Mouse (Mus musculus) cortical plate, adult 2 months (tissue): ENCODE data around the gene Isy1. TPM values are rescaled to one million over a fixed set of nuclear protein-coding genes. Genes with fewer than 3 reads are reported as not detected.
"Not testable (repeated sequence)": the region's sequence is repeated elsewhere in the genome, so short reads cannot be mapped to it uniquely, and the experiment has no call there.

Experiments
- H3K27ac ChIP-seq: fragments of 200-500 bp; 2 replicates; pipeline ENCODE4 v1.5.1; 2012; ENCODE audit warnings: low read length, control low read depth, inconsistent platforms; ENCODE audit not compliant: insufficient read depth
- H3K4me1 ChIP-seq: fragments of 200-500 bp; 2 replicates; pipeline ENCODE4 v1.6.1; 2011; ENCODE audit warnings: low read length; ENCODE audit not compliant: control insufficient read depth, insufficient read depth
- H3K4me3 ChIP-seq: fragments of 200-500 bp; 2 replicates; pipeline ENCODE4 v1.5.1; 2011; ENCODE audit warnings: mild to moderate bottlenecking, low read length, control low read depth; ENCODE audit not compliant: insufficient read depth
- CTCF ChIP-seq: fragments of 200-500 bp; IDR thresholded peaks from 2 replicates; pipeline ENCODE4 v1.5.1; 2011; ENCODE audit warnings: mild to moderate bottlenecking, control low read depth, low read length; ENCODE audit not compliant: insufficient read depth; ENCODE audit errors: extremely low read depth
- POLR2A ChIP-seq: fragments of 200-500 bp; IDR thresholded peaks from 2 replicates; pipeline ENCODE4 v1.6.1; 2011; ENCODE audit warnings: mild to moderate bottlenecking, low read length, control low read depth; ENCODE audit not compliant: insufficient read depth; ENCODE audit errors: extremely low read depth
- polyA plus RNA-seq: library from polyadenylated mRNA; depleted of rRNA; stranded (reverse); fragments of >200 nt; gene quantifications from 2 replicates; pipeline ENCODE4 v1.2.3, GENCODE M21; 2012; rRNA removed

The Isy1 gene
- polyA plus RNA-seq, 1 experiment: 25.1 TPM

DNA sequence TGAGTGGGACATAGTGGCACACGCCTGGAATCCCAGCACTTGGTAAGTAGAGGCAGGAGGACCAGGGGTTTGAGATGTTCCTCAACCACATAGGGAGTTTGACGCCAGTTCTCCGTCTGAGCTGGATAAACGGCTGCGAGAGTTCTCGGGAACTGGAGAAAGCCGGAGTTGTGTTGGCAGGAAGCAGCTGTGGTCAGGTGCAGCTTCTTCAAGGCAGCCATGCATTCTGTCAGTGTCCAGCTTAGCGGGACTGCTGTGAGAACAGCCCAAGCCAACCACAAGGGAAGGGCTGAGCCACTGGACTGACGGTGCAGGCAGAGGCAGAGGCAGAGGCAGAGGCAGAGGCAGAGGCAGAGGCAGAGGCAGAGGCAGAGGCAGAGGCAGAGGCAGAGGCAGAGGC, 63.7 kb downstream of the Isy1 start:
- Histone ChIP-seq H3K27ac (no peak overlapping the region), H3K4me1 (no peaks in the 10 kb centered on the region), H3K4me3 (no peak overlapping the region)
- TF ChIP-seq CTCF (no peak), POLR2A (no peak)

DNA sequence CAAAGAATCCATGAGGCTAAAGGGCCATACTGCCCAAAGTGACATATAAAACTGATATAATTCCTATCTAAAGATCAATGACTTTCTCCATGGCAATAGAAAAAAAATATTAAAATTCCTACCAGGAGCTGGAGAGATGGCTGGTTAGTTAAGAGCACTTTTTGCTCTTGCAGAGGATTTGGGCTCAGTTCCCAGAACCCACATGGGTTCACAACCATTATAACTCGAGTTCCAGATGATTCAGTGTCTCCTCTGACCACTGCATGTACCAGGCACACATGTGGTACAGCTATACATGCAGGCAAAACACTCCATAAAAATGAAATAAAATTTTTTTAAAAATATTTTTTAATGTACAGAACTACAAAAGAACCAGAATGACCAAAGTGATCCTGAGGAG, 64.1 kb downstream of the Isy1 start:
- no peaks in the 10 kb centered on the region for H3K4me1 ChIP-seq
- H3K4me3 ChIP-seq: no peak overlapping the region
- H3K27ac ChIP-seq: no peak overlapping the region
- TF ChIP-seq CTCF (no peak), POLR2A (no peak)

DNA sequence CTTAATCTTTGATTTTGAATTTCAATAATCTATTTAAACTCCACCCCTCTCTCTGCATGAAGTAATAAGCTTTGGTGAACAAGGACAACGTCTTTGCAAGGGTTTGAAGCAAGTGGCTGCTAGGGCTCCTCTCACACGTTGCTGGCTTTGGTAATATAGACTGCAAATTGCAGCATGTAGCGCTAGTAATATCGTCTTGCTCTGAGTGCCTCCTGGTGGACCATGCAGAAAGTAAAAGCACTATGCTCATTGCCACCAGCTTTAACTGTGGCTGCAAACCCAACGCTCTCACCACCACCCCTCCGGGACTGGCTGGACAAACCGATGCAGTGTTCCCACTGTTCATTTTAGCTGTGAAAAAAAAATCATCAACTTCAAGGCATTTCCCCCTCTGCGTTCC, 68.0 kb downstream of the Isy1 start:
- TF ChIP-seq POLR2A (no peak), CTCF (peak; percentile 35; the same call in 1 of the 2 replicates)
- Histone ChIP-seq H3K4me3 (no peak overlapping the region), H3K4me1 (no peaks in the 10 kb centered on the region), H3K27ac (no peak overlapping the region)

DNA sequence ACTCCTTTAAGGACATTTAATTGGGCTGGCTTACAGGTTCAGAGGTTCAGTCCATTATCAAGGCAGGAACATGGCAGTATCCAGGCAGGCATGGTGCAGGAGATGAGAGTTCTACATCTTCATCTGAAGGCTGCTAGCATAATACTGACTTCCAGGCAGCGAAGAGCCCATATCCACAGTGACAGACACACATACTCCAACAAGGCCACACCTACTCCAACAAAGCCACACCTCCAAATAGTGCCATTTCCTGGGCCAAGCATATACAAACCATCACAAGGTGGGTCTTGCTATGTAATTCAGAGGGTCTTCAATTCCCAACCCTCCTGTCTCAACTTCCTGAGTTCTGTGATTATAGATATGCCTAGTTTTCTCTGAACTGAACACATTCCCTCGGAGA, 74.3 kb downstream of the Isy1 start:
- not testable (repeated sequence) for H3K27ac ChIP-seq, H3K4me1 ChIP-seq, H3K4me3 ChIP-seq

Other genes with a start within 250 kb of the Isy1 start
- 0.04 and 0.13 TPM in 2 replicates for gene Prokr1, start 248.1 kb downstream of the Isy1 start, polyA plus RNA-seq
- 4.6 and 5.0 TPM in 2 replicates for gene Aplf, start 166.6 kb downstream of the Isy1 start, polyA plus RNA-seq
- gene Efcc1, start 107.9 kb downstream of the Isy1 start, polyA plus RNA-seq: 6.3 and 6.7 TPM in 2 replicates
- 1.6 and 1.7 TPM in 2 replicates for gene Gp9, start 60.7 kb downstream of the Isy1 start, polyA plus RNA-seq
- 13.9 and 14.4 TPM in 2 replicates for gene Rab43, start 26.6 kb downstream of the Isy1 start, polyA plus RNA-seq
- 4.3 and 5.6 TPM in 2 replicates for gene Gm45140, start 3.0 kb downstream of the Isy1 start, polyA plus RNA-seq
- gene Cnbp, start 12.3 kb upstream of the Isy1 start, polyA plus RNA-seq: 303 and 320 TPM in 2 replicates
- 163 and 165 TPM in 2 replicates for gene Copg1, start 49.0 kb upstream of the Isy1 start, polyA plus RNA-seq
- gene Hmces, start 75.1 kb upstream of the Isy1 start, polyA plus RNA-seq: 39.8 and 44.0 TPM in 2 replicates
- 53.1 and 58.3 TPM in 2 replicates for gene H1fx, start 142.8 kb upstream of the Isy1 start, polyA plus RNA-seq
- gene Rab7, start 206.5 kb upstream of the Isy1 start, polyA plus RNA-seq: 429 and 432 TPM in 2 replicates
- gene Rpn1, start 245.7 kb upstream of the Isy1 start, polyA plus RNA-seq: 144 and 150 TPM in 2 replicates